Mouse (Mus musculus) hindbrain, embryonic 11.5 days (tissue): ENCODE measurements around the gene Igfbp7. TPM values are rescaled to one million over a fixed set of nuclear protein-coding genes. Genes with fewer than 3 reads are reported as not detected.

Experiments
- ATAC-seq: fragments of 200-750 bp; cut with Nextera tagmentation; 2 replicates; pipeline ENCODE4 v1.8.0; 2017; ENCODE audit warnings: mild to moderate bottlenecking, moderate TSS enrichment, moderate library complexity; ENCODE audit not compliant: low FRiP score
- DNase-seq: peaks from one replicate; pipeline ENCODE4 v3.0.0-alpha.2; 2015; ENCODE audit warnings: low spot score
- H3K27ac ChIP-seq: fragments of 300-500 bp; sonication (generic); 2 replicates; pipeline ENCODE4 v1.5.1; 2014; ENCODE audit warnings: mild to moderate bottlenecking, low read depth, low read length
- H3K27me3 ChIP-seq: fragments of 300-500 bp; sonication (generic); 2 replicates; pipeline ENCODE4 v1.6.1; 2014; ENCODE audit warnings: mild to moderate bottlenecking, low read length, moderate library complexity, mixed read lengths; ENCODE audit not compliant: control insufficient read depth, insufficient read depth
- H3K36me3 ChIP-seq: fragments of 300-500 bp; sonication (generic); 2 replicates; pipeline ENCODE4 v1.6.1; 2014; ENCODE audit warnings: mild to moderate bottlenecking, low read length, moderate library complexity, mixed read lengths; ENCODE audit not compliant: control insufficient read depth, insufficient read depth
- H3K4me1 ChIP-seq: fragments of 300-500 bp; sonication (generic); replicated peaks from 2 replicates; pipeline ENCODE4 v1.6.1; 2014; ENCODE audit warnings: low read length, mixed read lengths; ENCODE audit not compliant: control insufficient read depth, insufficient read depth
- H3K4me2 ChIP-seq: fragments of 300-500 bp; sonication (generic); replicated peaks from 2 replicates; pipeline ENCODE4 v1.6.1; 2014; ENCODE audit warnings: mild to moderate bottlenecking, low read depth, low read length
- H3K4me3 ChIP-seq: fragments of 300-500 bp; sonication (generic); 2 replicates; pipeline ENCODE4 v1.5.1; 2014; ENCODE audit warnings: low read depth, low read length
- H3K9ac ChIP-seq: fragments of 300-500 bp; sonication (generic); 2 replicates; pipeline ENCODE4 v1.6.1; 2014; ENCODE audit warnings: low read depth, low read length
- H3K9me3 ChIP-seq: fragments of 300-500 bp; sonication (generic); 2 replicates; pipeline ENCODE4 v1.6.1; 2016; ENCODE audit warnings: low read length; ENCODE audit not compliant: control insufficient read depth
- WGBS: fragments of 180-500 bp; shearing (Covaris S2); extraction: QIAGEN DNeasy Blood & Tissue Kit; methylation state at CpG from one replicate; pipeline ENCODE4 v1.1.7; 2014; 5-methylcytosine and 5-hydroxymethylcytosine counted together
- polyA plus RNA-seq: library from polyadenylated mRNA; unstranded; fragments of >200 nt; fragmentation: Nextera tagmentation; extraction: Ambion mirVana; gene quantifications from 2 replicates; pipeline ENCODE4 v1.2.1, GENCODE M21; 2014

Igfbp7 gene
- polyA plus RNA-seq, 1 experiment from 2014 or later = 26.7 TPM

DNA sequence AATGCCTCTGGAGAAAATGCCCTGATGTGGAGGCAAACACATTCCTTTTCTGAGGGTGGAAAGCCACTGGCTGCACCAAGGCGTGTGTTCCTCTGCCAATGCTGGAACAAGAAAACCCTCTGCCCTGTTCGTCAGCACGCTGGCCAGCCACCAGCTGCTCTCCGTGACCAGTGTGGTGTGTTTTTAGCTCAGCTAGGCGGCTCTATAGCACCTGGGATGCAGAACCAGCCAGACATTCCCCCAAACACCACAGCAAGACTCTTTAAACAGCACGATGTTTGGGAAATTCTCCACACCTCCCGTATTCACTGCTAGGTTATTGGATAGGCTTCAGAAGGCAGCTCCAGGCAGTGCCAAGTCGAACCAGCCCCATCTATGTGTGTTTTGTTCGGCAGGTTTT is 25.7 kb upstream of the Igfbp7 start:
- Histone ChIP-seq H3K27ac (no peak overlapping the region), H3K27me3 (no peaks in the 10 kb centered on the region), H3K4me1 (no peaks in the 10 kb centered on the region), H3K36me3 (no peaks in the 10 kb centered on the region), H3K4me3 (no peak overlapping the region), H3K9ac (no peak overlapping the region), H3K4me2 (no peak overlapping the region), H3K9me3 (no peaks in the 10 kb centered on the region)
- 79% methylated on average over 9 of the region's 9 CpGs for WGBS
- DNase-seq (no peak), ATAC-seq (no peak)

DNA sequence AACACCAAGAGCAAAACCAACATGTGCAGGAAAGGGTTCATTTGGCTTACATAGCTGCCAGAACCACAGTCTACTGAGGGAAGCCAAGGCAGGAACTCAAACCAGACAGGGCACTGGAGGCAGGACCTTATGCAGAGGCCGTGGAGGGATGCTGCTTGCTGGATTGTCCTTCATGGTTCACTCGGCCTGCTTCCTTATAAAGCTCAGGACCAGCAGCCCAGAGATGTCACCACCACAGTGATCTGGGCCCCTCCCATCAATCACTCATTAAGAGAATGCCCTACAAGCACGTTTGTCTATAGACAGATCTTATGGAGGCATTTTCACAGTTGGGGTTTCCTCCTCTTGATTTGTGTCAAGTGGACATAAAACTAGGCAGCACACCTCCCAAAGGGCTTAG is 25.3 kb upstream of the Igfbp7 start:
- DNase-seq = no peak
- WGBS = 63% methylated on average over 3 of the region's 3 CpGs
- Histone ChIP-seq H3K9ac (no peak overlapping the region), H3K4me2 (no peak overlapping the region), H3K27me3 (no peaks in the 10 kb centered on the region), H3K27ac (no peak overlapping the region), H3K36me3 (no peaks in the 10 kb centered on the region), H3K9me3 (no peaks in the 10 kb centered on the region), H3K4me1 (no peaks in the 10 kb centered on the region), H3K4me3 (no peak overlapping the region)
- ATAC-seq = no peak

DNA sequence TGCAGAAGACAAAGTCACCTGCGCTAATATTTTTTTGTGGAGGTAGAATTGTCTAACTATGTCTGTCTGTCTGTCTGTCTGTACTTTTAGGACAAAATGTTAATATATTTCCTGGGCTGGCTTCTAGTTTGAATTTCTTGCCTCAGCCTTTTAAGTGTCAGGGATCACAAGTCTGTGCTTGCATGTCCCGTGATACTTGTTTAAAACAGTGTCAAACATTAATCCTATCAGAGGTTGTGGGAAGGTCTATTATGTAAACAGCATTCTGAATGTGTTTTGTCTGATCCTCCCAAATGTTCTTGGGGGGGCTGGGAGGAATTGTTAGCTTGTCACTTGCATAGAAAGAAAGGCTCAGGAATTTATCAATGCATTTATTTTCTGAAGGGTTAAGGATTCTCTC is 24.6 kb upstream of the Igfbp7 start:
- Histone ChIP-seq H3K4me2 (no peak overlapping the region), H3K27ac (no peak overlapping the region), H3K4me3 (no peak overlapping the region), H3K9me3 (no peaks in the 10 kb centered on the region), H3K27me3 (no peaks in the 10 kb centered on the region), H3K9ac (no peak overlapping the region), H3K4me1 (no peaks in the 10 kb centered on the region), H3K36me3 (no peaks in the 10 kb centered on the region)
- ATAC-seq (no peak), DNase-seq (no peak)
- 79% methylated on average over 2 of the region's 2 CpGs for WGBS

DNA sequence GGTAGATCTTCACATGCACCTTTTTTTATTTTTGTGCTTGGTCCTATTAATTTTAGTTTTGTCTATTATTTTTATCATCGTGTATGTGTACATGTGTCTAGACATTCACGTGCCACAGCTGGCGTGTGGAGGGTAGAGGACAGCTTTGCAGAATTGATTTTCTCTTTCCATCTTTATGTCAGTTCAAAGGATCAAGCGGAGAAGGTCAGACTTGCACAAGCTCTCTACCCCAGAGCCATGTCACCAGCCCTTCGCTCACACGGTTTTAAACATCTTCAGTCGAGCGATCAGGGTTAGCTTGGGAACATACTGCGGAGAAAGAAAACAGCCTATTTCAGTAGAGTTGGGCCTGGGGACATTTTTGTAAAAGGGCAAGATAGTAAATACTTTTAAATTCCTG is 23.2 kb upstream of the Igfbp7 start:
- 85% methylated on average over 9 of the region's 9 CpGs for WGBS
- Histone ChIP-seq H3K9me3 (no peaks in the 10 kb centered on the region), H3K36me3 (no peaks in the 10 kb centered on the region), H3K27ac (no peak overlapping the region), H3K4me3 (no peak overlapping the region), H3K9ac (no peak overlapping the region), H3K4me1 (no peaks in the 10 kb centered on the region), H3K4me2 (no peak overlapping the region), H3K27me3 (no peaks in the 10 kb centered on the region)
- no peak for ATAC-seq
- DNase-seq = no peak

DNA sequence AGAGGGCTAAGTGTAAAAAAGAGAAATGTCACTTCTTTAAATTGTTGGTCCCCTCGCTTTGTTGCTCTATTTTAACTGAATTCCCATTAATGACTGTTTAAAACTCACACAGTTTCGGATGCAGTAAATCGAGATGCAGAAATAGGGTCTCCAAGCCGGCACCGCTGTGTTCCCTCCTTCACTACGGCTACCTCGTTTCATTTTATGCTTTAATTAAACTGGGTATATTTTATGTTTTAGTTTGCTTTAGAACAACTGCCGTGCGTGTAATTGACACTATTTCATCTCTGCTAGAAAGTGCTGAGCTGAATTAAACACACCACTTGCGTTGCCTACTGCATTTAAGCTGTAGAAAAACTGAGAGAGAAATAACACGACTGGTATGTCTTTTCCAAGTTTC is 22.6 kb upstream of the Igfbp7 start:
- Histone ChIP-seq H3K9me3 (no peaks in the 10 kb centered on the region), H3K9ac (no peak overlapping the region), H3K4me1 (no peaks in the 10 kb centered on the region), H3K4me2 (no peak overlapping the region), H3K4me3 (no peak overlapping the region), H3K27me3 (no peaks in the 10 kb centered on the region), H3K36me3 (no peaks in the 10 kb centered on the region), H3K27ac (no peak overlapping the region)
- DNase-seq = no peak
- ATAC-seq = no peak
- 86% methylated on average over 11 of the region's 11 CpGs for WGBS

DNA sequence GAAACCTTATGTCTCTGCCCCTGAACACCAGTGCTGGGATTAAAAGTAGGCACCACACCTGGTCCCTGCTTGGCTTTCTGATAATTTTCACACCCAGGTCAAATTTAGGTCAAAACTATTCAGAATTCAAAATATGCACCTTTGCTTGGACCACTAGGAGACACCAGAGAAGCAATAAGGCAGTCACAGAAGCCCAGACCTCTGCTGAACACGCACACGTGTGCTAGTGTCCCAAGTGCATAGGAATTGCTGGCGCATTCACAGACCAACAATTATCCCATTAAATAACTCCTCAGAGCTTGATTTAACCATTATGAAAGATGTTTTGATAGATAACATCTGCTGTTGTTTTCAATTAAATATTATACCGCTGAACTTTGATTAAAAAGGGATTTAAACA is 22.2 kb upstream of the Igfbp7 start:
- Histone ChIP-seq H3K9me3 (no peaks in the 10 kb centered on the region), H3K4me2 (no peak overlapping the region), H3K27ac (no peak overlapping the region), H3K27me3 (no peaks in the 10 kb centered on the region), H3K36me3 (no peaks in the 10 kb centered on the region), H3K4me3 (no peak overlapping the region), H3K4me1 (no peaks in the 10 kb centered on the region), H3K9ac (no peak overlapping the region)
- ATAC-seq (no peak), DNase-seq (no peak)
- 89% methylated on average over 4 of the region's 4 CpGs for WGBS

DNA sequence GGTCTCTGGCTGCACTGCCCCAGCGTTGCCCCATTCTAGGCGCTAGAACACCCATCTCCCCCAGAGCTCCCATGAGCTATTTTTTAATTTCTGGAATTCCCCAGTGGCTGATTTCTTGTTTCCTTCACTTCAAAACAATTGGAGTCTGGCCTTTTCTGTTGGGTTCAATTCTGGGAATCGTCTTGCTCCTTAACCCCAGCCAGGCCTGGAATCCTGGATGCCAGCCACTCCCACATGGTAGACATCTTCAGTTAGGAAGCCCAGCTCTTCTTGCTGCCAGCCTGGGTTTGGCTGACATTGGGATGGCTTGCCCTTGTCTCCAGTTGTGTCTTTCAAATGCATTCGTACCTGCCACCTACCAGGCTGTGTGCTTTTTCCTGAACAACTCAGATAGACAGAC is 20.7 kb upstream of the Igfbp7 start:
- ATAC-seq (no peak), DNase-seq (no peak)
- Histone ChIP-seq H3K9ac (no peak overlapping the region), H3K36me3 (no peaks in the 10 kb centered on the region), H3K4me3 (no peak overlapping the region), H3K9me3 (no peaks in the 10 kb centered on the region), H3K4me1 (no peaks in the 10 kb centered on the region), H3K4me2 (no peak overlapping the region), H3K27me3 (no peaks in the 10 kb centered on the region), H3K27ac (no peak overlapping the region)
- WGBS = 85% methylated on average over 4 of the region's 4 CpGs

DNA sequence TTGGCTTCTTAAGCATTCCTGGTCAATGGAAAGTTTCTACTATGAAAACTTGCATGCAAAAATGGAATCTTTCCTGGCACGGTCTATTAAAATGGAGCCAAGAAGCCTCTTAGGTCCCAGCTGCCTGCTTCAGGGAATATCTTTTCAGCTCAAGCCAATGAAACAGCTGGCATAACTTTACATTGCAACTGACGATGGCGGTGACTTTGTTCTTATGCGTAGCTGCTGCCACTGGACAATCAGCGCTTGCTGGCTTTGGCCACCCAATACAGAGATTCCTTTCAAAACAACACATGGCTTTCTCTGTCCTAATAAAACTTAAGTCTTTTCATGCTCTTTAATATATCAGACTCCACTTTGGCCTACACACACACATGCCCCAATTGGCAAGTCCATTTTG is 20.1 kb upstream of the Igfbp7 start:
- H3K4me1 ChIP-seq = no peaks in the 10 kb centered on the region
- WGBS = 93% methylated on average over 5 of the region's 5 CpGs
- no peaks in the 10 kb centered on the region for H3K36me3 ChIP-seq
- no peak for DNase-seq
- no peak for ATAC-seq
- H3K27ac ChIP-seq = no peak overlapping the region
- no peak overlapping the region for H3K4me2 ChIP-seq
- H3K4me3 ChIP-seq = no peak overlapping the region
- no peaks in the 10 kb centered on the region for H3K27me3 ChIP-seq
- H3K9ac ChIP-seq = no peak overlapping the region
- no peaks in the 10 kb centered on the region for H3K9me3 ChIP-seq

DNA sequence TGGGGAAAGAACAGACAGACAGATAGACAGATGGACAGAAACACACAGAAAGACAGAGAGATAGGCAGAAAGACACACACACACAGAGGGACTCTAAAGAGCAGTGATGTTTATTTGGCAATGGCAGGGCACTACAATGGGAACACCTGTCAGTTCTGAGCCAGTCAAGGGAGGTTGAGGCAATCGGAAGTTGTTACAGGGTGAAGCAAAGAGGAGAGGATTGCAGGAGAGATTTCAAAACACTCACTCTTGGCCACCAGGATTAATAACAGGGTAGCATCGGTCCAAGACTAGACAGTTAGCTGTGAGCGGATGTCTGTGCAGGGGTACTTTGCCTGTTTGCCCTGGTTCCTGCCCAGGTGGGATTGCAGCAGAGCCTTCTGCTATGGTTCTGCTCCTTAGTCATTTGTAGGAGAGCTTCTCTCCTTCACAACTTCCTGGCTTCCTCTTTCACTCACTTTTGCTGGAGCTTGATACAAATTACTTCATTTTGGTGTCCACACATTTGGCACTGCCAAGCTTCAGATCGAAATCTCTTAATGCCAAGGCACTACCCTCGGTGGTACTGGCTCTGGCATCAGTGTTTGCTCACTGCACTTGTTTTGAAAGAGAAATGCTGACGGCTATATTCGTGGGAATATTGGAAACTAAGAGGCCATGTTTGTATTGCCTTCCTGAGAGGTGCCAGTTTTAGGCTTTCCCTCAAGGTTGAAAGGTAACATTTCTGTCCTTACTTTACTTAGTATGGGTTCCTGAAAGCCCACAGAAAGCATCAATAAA is 18.1 kb upstream of the Igfbp7 start:
- no peaks in the 10 kb centered on the region for H3K27me3 ChIP-seq
- H3K4me3 ChIP-seq = no peak overlapping the region
- H3K27ac ChIP-seq = no peak overlapping the region
- no peak for DNase-seq
- no peak overlapping the region for H3K9ac ChIP-seq
- no peak overlapping the region for H3K4me2 ChIP-seq
- WGBS = 83% methylated on average over 7 of the region's 7 CpGs
- no peaks in the 10 kb centered on the region for H3K4me1 ChIP-seq
- no peaks in the 10 kb centered on the region for H3K9me3 ChIP-seq
- ATAC-seq = no peak
- no peaks in the 10 kb centered on the region for H3K36me3 ChIP-seq
